Mouse (Mus musculus) stomach, postnatal 0 days (tissue): ENCODE measurements around the gene Tax1bp3.

ENCODE experiments used
- CTCF ChIP-seq: IDR thresholded peaks from 2 replicates; pipeline ENCODE4 v1.5.1; 2016; ENCODE audit warnings: antibody characterized with exemption, low read depth, mild to moderate bottlenecking, moderate library complexity
- EP300 ChIP-seq: optimal IDR thresholded peaks from 2 replicates; pipeline ENCODE3; 2016; ENCODE audit warnings: antibody characterized with exemption

GRCm38 (mm10) chr11:73172186-73172585 is 4.7 kb upstream of the Tax1bp3 start:
- TF ChIP-seq EP300 (no peak), CTCF (no peak)
